Mouse (Mus musculus) ES-Bruce4 (cell line): ENCODE results near the gene Cdhr4. TPM values are rescaled to one million over a fixed set of nuclear protein-coding genes. Genes with fewer than 3 reads are reported as not detected.
A peak's percentile ranks its signal among the peaks of the same experiment; 100 is the strongest.

Experiments used
- H3K27ac ChIP-seq: 2 replicates; pipeline ENCODE4 v1.5.1; 2012; ENCODE audit warnings: low read length, inconsistent platforms; ENCODE audit not compliant: insufficient read depth
- H3K27me3 ChIP-seq: 2 replicates; pipeline ENCODE4 v1.6.1; 2012; ENCODE audit warnings: mild to moderate bottlenecking, low read length, inconsistent platforms; ENCODE audit not compliant: control insufficient read depth, poor library complexity, insufficient read depth, severe bottlenecking
- H3K36me3 ChIP-seq: 2 replicates; pipeline ENCODE4 v1.6.1; 2012; ENCODE audit warnings: inconsistent platforms, mild to moderate bottlenecking, low read length, moderate library complexity; ENCODE audit not compliant: control insufficient read depth, poor library complexity, insufficient read depth, severe bottlenecking
- H3K4me1 ChIP-seq: one replicate; pipeline ENCODE4 v1.8.1; 2011; ENCODE audit warnings: low read length; ENCODE audit not compliant: control insufficient read depth, insufficient read depth
- H3K4me3 ChIP-seq: 2 replicates; pipeline ENCODE4 v1.5.1; 2011; ENCODE audit warnings: low read depth, mild to moderate bottlenecking, low read length
- H3K9ac ChIP-seq: 2 replicates; pipeline ENCODE4 v1.6.1; 2012; ENCODE audit warnings: low read depth, mild to moderate bottlenecking, inconsistent platforms; ENCODE audit not compliant: poor library complexity, severe bottlenecking
- H3K9me3 ChIP-seq: replicated peaks from 2 replicates; pipeline ENCODE4 v1.6.1; 2012; ENCODE audit warnings: mild to moderate bottlenecking, low read length, inconsistent platforms; ENCODE audit not compliant: control insufficient read depth, poor library complexity, insufficient read depth, severe bottlenecking
- CTCF ChIP-seq: IDR thresholded peaks from one replicate; pipeline ENCODE4 v1.8.1; 2011; ENCODE audit warnings: low read depth, low read length
- EP300 ChIP-seq: IDR thresholded peaks from 2 replicates; pipeline ENCODE4 v1.6.1; 2011; ENCODE audit warnings: low read depth, low read length; ENCODE audit not compliant: insufficient read depth
- POLR2A ChIP-seq: IDR thresholded peaks from one replicate; pipeline ENCODE4 v1.8.1; 2011; ENCODE audit warnings: low read length; ENCODE audit not compliant: insufficient read depth
- polyA plus RNA-seq: library from polyadenylated mRNA; stranded (reverse); fragments of >200 nt; gene quantifications from 2 replicates; pipeline ENCODE4 v1.2.4, GENCODE M21; 2011; ENCODE audit warnings: low read depth; ENCODE audit not compliant: missing spikeins, insufficient read depth, insufficient read length

Gene Cdhr4
- polyA plus RNA-seq, 1 experiment, result not detected

DNA sequence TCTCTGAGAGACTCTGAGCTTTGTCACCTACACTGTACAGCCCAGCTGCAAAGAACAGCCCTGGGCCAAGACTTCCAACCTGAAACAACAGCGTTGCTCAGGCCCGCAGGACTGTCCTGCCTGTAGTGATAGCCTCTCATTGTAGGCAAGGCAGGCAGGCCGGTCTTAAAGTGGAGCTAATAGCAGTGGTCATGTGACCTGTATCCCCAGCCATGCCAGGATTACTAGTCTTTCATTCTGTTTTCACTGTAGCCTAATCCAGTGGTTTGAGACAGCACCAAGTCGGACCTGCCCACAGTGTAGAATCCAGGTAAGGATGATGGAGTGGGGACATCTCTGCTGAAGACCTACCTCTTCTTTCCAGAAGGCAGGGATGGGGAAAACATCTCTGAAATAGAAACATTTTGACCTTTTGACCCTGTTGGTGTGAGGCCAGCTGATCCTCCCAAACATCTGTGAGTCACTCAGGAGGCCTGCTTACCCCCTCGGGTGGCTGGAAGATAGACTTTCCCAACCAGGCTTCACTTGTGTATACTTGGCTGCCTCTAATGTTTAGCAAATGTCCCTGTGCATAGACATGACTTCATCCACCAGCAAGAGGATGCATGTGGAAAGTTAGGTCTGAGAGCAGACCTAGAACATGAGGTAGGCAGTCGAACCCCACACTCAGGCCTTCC is 36.5 kb upstream of the Cdhr4 start:
- Histone ChIP-seq H3K36me3 (no peaks in the 10 kb centered on the region), H3K9me3 (no peaks in the 10 kb centered on the region), H3K27me3 (no peaks in the 10 kb centered on the region), H3K4me1 (no peaks in the 10 kb centered on the region), H3K27ac (no peak overlapping the region), H3K9ac (no peak overlapping the region), H3K4me3 (no peak overlapping the region)
- TF ChIP-seq EP300 (no peak), CTCF (no peak), POLR2A (no peak)

DNA sequence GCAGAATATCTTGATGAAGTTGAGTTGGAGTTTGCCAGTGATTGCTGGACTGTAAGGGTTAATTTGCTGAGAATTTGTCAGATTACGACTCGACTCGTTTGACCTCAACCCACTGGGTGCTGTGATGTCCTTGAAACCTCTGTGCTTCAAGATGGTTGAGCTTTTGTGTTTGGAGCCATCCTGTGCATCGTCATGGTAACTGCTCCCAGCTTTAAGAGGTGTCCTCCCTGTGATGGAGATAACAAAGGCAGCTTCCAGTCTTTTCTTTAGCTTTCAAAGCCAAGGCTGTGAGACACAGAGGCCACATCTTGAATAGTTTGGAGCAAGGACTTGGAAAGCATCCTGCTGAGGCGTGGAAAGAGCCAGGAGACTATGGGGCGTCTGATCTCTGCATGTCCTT is 35.2 kb upstream of the Cdhr4 start:
- no peaks in the 10 kb centered on the region for H3K36me3 ChIP-seq
- H3K4me3 ChIP-seq, result no peak overlapping the region
- peaks cover 2% of the 10 kb centered on the region for H3K4me1 ChIP-seq
- TF ChIP-seq POLR2A (no peak), EP300 (no peak), CTCF (no peak)
- no peak overlapping the region for H3K27ac ChIP-seq
- no peaks in the 10 kb centered on the region for H3K27me3 ChIP-seq
- H3K9me3 ChIP-seq, result no peaks in the 10 kb centered on the region
- H3K9ac ChIP-seq, result no peak overlapping the region

DNA sequence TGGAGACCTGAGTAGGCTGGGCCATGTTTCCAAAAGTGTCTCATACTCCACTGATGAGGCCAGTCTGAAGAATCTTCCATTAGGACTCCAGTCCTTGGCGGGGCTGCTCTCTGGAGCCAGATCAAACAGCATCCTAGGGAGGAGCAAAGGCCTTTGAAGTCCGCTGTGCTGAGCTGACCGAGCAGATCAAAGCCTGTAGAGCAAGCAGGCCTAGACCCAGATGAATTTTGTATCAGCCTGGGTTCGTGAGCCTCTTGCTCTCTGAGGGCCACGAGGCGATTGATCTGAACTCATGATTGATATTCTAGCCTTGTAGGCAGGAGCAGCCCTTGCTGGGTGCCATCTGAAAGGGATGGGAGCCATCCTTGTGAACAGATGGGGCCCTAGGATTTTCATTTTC is 32.4 kb upstream of the Cdhr4 start:
- H3K27me3 ChIP-seq, result no peaks in the 10 kb centered on the region
- no peaks in the 10 kb centered on the region for H3K36me3 ChIP-seq
- H3K9me3 ChIP-seq, result no peaks in the 10 kb centered on the region
- no peak for TF ChIP-seq POLR2A
- no peak for TF ChIP-seq EP300
- no peak for TF ChIP-seq CTCF
- H3K4me3 ChIP-seq, result no peak overlapping the region
- peaks cover 5% of the 10 kb centered on the region for H3K4me1 ChIP-seq
- no peak overlapping the region for H3K27ac ChIP-seq
- H3K9ac ChIP-seq, result no peak overlapping the region

DNA sequence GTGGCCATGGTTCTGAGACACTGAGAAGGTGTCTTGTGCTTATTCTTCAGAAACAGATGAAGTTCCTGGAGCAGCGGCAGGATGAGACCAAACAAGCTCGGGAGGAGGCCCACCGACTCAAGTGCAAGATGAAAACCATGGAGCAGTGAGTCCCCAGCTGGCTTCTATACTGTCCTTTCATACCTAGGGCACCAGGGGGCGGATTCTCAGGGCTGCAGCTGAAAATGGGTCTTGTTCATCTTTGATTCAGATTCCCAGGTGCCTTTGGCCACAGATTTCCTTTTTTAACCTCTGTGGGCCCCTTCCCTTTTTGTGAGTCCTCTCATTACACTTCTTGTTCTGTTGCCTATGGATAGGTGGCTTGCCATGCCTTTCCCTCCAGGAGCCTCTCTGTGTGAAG is 31.4 kb upstream of the Cdhr4 start:
- TF ChIP-seq EP300, result no peak
- TF ChIP-seq POLR2A, result no peak
- TF ChIP-seq CTCF, result no peak
- H3K27ac ChIP-seq, result no peak overlapping the region
- no peak overlapping the region for H3K9ac ChIP-seq
- no peak overlapping the region for H3K4me3 ChIP-seq
- H3K4me1 ChIP-seq, result peaks cover 5% of the 10 kb centered on the region
- no peaks in the 10 kb centered on the region for H3K9me3 ChIP-seq
- H3K27me3 ChIP-seq, result no peaks in the 10 kb centered on the region
- no peaks in the 10 kb centered on the region for H3K36me3 ChIP-seq

DNA sequence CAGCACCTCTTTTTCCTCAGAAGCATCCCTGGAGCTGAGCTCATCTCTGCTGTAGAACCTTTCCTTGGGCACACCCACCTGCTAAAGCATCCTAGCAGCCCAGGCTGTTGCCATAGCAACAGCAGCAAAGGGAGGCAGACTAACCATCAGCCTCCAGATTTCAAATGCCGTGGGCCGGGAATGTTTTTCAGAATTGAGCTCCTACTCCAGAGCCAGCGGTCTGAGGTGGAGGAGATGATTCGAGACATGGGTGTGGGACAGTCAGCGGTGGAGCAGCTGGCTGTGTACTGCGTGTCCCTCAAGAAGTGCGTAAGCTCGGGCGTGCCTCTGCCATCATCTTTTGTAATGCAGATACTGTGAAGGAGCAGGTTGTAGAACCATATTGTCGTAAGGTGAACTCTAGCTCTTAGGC is 30.9 kb upstream of the Cdhr4 start:
- no peak overlapping the region for H3K9ac ChIP-seq
- no peaks in the 10 kb centered on the region for H3K9me3 ChIP-seq
- H3K4me1 ChIP-seq, result peaks cover 5% of the 10 kb centered on the region
- H3K27me3 ChIP-seq, result no peaks in the 10 kb centered on the region
- H3K36me3 ChIP-seq, result no peaks in the 10 kb centered on the region
- no peak overlapping the region for H3K4me3 ChIP-seq
- no peak overlapping the region for H3K27ac ChIP-seq
- peak; percentile 67 for TF ChIP-seq EP300
- TF ChIP-seq POLR2A, result no peak
- TF ChIP-seq CTCF, result no peak

DNA sequence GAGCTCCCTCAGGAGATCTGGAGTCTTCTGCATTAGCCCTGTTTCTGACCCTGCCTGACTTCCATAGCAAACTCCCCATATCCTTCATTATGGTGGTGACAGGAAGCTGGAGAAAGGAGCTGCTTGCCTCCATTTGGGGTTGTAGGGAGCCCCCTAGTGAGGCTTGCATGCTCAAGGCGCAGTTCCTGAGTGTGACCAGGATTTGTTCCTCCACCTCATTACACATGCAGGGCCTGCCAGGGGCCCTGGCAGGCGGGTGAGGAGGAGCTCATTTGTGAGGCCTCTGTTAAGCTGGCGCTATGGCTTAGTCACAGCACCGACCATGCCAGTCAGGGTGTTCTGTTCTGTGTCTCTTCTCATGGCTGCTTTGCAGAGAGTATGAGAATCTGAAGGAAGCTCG is 30.4 kb upstream of the Cdhr4 start:
- H3K4me3 ChIP-seq, result no peak overlapping the region
- peak overlapping the region; percentile 14; the same call in 1 of the 2 replicates for H3K27ac ChIP-seq
- H3K9ac ChIP-seq, result no peak overlapping the region
- peaks cover 5% of the 10 kb centered on the region for H3K4me1 ChIP-seq
- no peaks in the 10 kb centered on the region for H3K9me3 ChIP-seq
- TF ChIP-seq CTCF, result peak; percentile 52
- TF ChIP-seq POLR2A, result no peak
- H3K36me3 ChIP-seq, result no peaks in the 10 kb centered on the region
- H3K27me3 ChIP-seq, result no peaks in the 10 kb centered on the region
